Mouse (Mus musculus) lung, adult 2 months (tissue): ENCODE measurements around the gene Nr1i2.

Experiments
- CTCF ChIP-seq: fragments of 200-500 bp; IDR thresholded peaks from 2 replicates; pipeline ENCODE4 v1.5.1; 2011; ENCODE audit warnings: mild to moderate bottlenecking, low read length, control low read depth; ENCODE audit not compliant: insufficient read depth
- POLR2A ChIP-seq: fragments of 200-500 bp; IDR thresholded peaks from 2 replicates; pipeline ENCODE4 v1.6.1; 2011; ENCODE audit warnings: low read depth, mild to moderate bottlenecking, control low read depth, low read length, borderline replicate concordance; ENCODE audit errors: extremely low read depth

DNA sequence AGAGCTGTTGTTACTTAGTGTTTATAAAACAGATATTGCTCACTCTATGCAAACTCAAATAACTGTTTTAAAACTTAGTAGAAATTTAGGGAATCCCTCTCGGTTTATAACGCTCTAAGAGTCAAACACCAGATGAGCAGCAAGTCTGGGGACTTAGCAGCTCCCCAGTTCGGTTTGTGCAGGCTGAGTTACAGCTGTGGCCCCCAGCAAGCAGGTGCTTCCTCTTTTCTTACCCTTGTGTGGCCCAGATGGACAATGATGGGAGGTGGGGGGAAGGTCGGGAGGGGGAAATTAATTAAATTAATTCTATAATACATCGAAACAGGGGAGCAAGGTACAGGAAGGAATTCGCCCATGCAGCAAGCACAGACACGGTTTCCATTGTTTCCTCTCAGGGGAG, 13.0 kb upstream of the Nr1i2 start:
- TF ChIP-seq CTCF (no peak), POLR2A (no peak)
